Mouse (Mus musculus): Measurements from ENCODE around the gene Zbtb17. TPM values are rescaled to one million over a fixed set of nuclear protein-coding genes. Genes with fewer than 3 reads are reported as not detected.

Gene Zbtb17
- polyA plus RNA-seq, 1 experiment from 2014 or later, result 8.5 TPM

DNA sequence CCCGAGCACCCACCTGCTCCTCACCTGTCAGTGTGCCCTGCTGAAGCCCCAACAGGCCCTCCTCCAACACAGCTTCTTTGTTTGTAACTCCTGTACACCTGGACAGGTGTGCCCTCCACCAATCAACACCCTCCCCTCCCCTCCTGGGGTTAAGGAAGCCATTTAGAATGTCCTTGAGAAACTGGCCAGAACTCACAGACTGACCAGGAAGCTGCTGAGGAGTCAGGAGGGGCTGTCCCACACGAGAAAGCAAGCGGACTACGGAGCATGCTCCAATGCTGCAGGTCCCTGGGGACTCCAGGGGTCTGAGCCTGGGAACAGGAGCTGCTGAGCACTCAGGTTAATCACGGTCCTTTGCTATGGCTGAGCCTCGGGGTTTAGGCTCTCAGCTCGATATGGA is 28.5 kb upstream of the Zbtb17 start, which contains the start of gene Clcnkb:
TSS of gene Clcnkb (minus strand) at position 91 of the 400 bp plus-strand sequence.
- Histone ChIP-seq H3K36me3 (replicated peaks) (no peaks in the 10 kb centered on the region), H3K9ac (no peak within 1 kb of the TSS), H3K9me3 (replicated peaks) (no peaks in the 10 kb centered on the region), H3K4me1 (replicated peaks) (peaks cover 6% of the 10 kb centered on the region), H3K27me3 (peaks cover 14% of the 10 kb centered on the region), H3K4me3 (replicated peaks) (no peak within 1 kb of the TSS), H3K27ac (replicated peaks) (no peak within 1 kb of the TSS), H3K4me2 (no peak within 1 kb of the TSS)
- no peak for ATAC-seq (ENCODE audit: insufficient read depth)
- 50% methylated on average over 7 of the region's 7 CpGs for WGBS (ENCODE audit: insufficient replicate concordance)

DNA sequence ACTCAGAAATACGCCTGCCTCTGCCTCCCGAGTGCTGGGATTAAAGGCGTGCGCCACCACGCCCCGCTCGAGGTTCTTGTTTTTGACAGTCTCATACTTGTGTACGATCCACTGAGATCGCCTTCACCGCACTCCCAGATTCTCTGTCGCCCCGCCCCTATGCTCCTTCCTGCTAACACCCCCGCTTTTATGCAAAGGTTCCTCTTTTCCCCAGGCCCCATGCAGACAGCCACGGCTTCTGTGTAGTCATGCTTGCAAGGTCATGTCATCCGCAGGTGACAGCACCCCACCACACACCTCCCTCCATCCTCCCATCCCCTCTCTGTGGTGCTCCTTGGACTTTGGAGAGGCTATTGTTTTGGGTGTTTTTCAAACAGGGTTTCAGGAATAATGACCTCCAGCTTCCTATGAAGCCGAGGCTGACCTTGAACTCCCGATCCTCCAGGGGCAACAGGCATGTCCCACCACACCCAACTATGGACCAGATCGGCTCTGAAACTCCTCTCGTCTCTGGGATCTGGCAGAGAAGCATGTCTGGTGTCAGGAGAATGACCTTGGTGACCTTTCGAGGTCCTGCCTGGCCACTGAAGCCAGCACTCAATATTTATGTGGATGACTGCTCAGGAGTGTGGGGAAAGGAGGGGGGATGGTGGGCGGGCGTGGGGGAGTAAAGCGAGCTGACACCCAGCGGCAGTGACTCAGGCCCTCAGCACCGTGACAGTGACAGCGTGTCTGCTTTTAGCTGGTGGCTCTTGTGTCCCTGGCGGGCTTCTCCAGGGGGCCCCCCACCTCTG is 24.9 kb upstream of the Zbtb17 start:
- Histone ChIP-seq H3K4me3 (replicated peaks) (no peak overlapping the region), H3K4me2 (no peak overlapping the region), H3K27me3 (peaks cover 21% of the 10 kb centered on the region), H3K4me1 (replicated peaks) (peaks cover 11% of the 10 kb centered on the region), H3K9ac (no peak overlapping the region), H3K36me3 (replicated peaks) (no peaks in the 10 kb centered on the region), H3K27ac (replicated peaks) (no peak overlapping the region), H3K9me3 (replicated peaks) (no peaks in the 10 kb centered on the region)
- ATAC-seq (ENCODE audit: insufficient read depth), result no peak
- WGBS (ENCODE audit: insufficient replicate concordance), result 19% methylated on average over 27 of the region's 27 CpGs

DNA sequence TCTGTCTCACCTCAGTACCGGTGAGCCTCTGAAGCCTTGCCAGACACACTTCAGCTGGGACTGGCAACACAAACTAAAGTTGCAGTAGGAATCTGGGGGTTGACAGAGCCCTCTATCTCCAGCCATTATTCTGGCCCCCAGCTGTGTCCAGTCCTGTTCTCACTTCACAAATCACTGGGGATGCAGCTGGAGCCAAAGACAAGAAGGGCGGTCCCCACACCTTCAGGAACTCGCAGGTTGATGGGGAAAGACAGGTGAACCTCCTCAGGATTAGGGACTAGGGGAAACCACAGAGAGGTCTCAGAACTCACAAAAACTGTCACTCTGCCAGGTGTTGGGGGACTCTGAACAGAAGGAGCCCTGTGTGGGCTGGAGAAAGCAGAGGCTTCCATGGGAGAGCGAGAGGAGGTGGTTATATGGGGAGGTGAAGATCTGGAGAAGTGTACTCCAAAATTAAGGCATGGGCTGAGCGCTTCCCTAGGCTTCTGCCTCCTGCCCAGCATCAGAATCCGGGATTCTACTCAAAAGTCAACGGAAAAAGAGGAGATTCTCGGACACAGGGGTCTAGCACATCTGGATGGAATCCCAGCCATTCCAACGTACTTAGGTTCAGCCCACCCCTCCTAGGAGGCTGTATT is 24.1 kb upstream of the Zbtb17 start, which contains the start of gene Hspb7:
TSS of gene Hspb7 (plus strand) at position 588 of the 638 bp plus-strand sequence.
- Histone ChIP-seq H3K4me1 (replicated peaks) (peaks cover 12% of the 10 kb centered on the region), H3K36me3 (replicated peaks) (no peaks in the 10 kb centered on the region), H3K9ac (no peak within 1 kb of the TSS), H3K9me3 (replicated peaks) (no peaks in the 10 kb centered on the region), H3K27me3 (peaks cover 28% of the 10 kb centered on the region), H3K27ac (replicated peaks) (no peak within 1 kb of the TSS), H3K4me3 (replicated peaks) (no peak within 1 kb of the TSS), H3K4me2 (no peak within 1 kb of the TSS)
- ATAC-seq (ENCODE audit: insufficient read depth), result no peak
- 43% methylated on average over 9 of the region's 9 CpGs for WGBS (ENCODE audit: insufficient replicate concordance)

DNA sequence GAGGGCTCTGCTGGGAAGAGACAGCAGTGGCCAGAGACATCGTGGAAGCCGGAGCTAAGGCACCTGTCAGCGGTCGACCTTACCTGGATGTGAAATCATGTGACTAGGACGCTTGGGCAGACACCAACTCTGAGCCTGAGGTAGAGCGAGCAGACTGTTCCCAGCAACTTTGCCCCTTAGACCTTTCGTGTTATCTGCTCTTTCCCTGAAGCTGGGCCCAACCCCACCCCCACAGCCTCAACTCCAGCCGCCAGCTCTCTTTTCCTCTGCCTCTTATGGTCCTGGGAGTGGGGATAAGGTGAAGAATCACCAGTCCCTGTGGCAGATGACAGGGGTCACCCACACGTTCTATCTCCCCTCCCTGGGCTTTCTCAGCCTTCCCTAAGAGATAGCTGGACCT is 23.6 kb upstream of the Zbtb17 start:
- Histone ChIP-seq H3K4me2 (no peak overlapping the region), H3K27ac (replicated peaks) (no peak overlapping the region), H3K4me3 (replicated peaks) (no peak overlapping the region), H3K4me1 (replicated peaks) (peaks cover 18% of the 10 kb centered on the region), H3K36me3 (replicated peaks) (no peaks in the 10 kb centered on the region), H3K9me3 (replicated peaks) (no peaks in the 10 kb centered on the region), H3K9ac (no peak overlapping the region), H3K27me3 (peaks cover 33% of the 10 kb centered on the region)
- no peak for ATAC-seq (ENCODE audit: insufficient read depth)
- 37% methylated on average over 9 of the region's 9 CpGs for WGBS (ENCODE audit: insufficient replicate concordance)

DNA sequence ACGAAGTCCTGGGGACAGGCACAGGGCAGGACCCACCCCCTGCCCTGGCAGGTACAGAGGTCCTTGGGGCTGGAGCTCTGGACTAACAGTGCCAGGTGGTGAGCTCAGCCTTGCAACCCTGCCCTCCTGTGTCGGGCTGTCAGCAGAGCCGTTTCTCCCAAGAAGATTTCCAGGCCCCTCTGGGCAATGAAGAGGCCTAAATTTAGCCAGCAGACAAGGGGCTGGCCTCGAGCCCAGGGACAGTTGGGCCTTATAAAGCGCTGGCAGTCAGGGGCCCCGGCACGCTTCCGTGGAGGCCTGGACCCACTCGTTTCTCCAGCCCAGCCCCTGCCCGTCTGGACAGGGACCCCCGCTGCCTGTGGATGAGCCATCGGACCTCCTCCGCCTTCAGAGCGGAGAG is 23.0 kb upstream of the Zbtb17 start:
- no peak overlapping the region for H3K4me3 ChIP-seq (replicated peaks)
- no peaks in the 10 kb centered on the region for H3K9me3 ChIP-seq (replicated peaks)
- no peak for ATAC-seq (ENCODE audit: insufficient read depth)
- H3K4me1 ChIP-seq (replicated peaks), result peaks cover 20% of the 10 kb centered on the region
- no peak overlapping the region for H3K9ac ChIP-seq
- no peak overlapping the region for H3K27ac ChIP-seq (replicated peaks)
- WGBS (ENCODE audit: insufficient replicate concordance), result 56% methylated on average over 14 of the region's 14 CpGs
- no peaks in the 10 kb centered on the region for H3K36me3 ChIP-seq (replicated peaks)
- peaks cover 39% of the 10 kb centered on the region for H3K27me3 ChIP-seq
- H3K4me2 ChIP-seq, result no peak overlapping the region

DNA sequence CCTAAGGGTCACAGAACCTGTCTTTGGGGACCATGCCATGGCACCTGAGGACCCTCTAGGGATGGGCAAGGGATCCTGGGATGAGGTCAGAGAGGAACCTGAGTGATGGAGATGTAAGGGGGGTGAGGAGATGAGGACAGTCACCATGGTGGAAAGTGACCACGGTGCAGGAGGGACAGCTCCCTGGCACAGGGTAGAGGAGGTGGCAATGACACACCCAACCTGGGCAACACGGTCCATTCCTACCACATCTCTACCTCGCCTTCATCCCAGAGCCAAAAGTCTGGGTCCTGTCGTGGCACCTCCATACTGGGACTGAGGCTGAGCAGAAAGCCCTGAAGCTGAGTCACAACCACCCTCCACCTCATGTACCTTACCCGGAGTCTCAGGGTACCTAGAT is 21.6 kb upstream of the Zbtb17 start:
- 58% methylated on average over 5 of the region's 5 CpGs for WGBS (ENCODE audit: insufficient replicate concordance)
- H3K27ac ChIP-seq (replicated peaks), result no peak overlapping the region
- H3K4me1 ChIP-seq (replicated peaks), result peaks cover 20% of the 10 kb centered on the region
- no peaks in the 10 kb centered on the region for H3K36me3 ChIP-seq (replicated peaks)
- H3K9me3 ChIP-seq (replicated peaks), result no peaks in the 10 kb centered on the region
- no peak for ATAC-seq (ENCODE audit: insufficient read depth)
- peaks cover 51% of the 10 kb centered on the region for H3K27me3 ChIP-seq
- no peak overlapping the region for H3K4me3 ChIP-seq (replicated peaks)
- H3K4me2 ChIP-seq, result no peak overlapping the region
- no peak overlapping the region for H3K9ac ChIP-seq

DNA sequence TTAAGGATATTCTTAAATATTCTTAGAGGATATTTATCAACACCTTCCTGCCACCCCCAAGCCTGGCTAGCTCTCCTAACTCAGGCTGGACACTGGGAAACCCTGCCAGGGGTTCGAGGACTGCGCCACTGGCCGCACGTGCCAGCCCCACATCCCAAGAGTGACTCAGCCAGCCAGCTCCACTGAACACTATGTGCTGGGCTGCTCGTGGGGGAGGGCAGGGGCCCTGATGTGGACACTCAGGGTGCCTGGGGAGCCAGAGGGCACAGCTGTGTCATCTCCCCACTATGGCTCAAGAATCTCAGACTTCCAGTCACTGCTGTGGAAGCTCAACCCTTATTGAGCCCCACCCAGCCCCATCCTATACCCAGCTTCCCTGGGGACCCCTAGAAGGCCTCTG is 21.2 kb upstream of the Zbtb17 start:
- no peak overlapping the region for H3K9ac ChIP-seq
- H3K36me3 ChIP-seq (replicated peaks), result no peaks in the 10 kb centered on the region
- H3K4me3 ChIP-seq (replicated peaks), result no peak overlapping the region
- 65% methylated on average over 5 of the region's 5 CpGs for WGBS (ENCODE audit: insufficient replicate concordance)
- H3K4me2 ChIP-seq, result no peak overlapping the region
- H3K27me3 ChIP-seq, result peaks cover 56% of the 10 kb centered on the region
- no peak overlapping the region for H3K27ac ChIP-seq (replicated peaks)
- ATAC-seq (ENCODE audit: insufficient read depth), result no peak
- H3K9me3 ChIP-seq (replicated peaks), result no peaks in the 10 kb centered on the region
- peaks cover 20% of the 10 kb centered on the region for H3K4me1 ChIP-seq (replicated peaks)

DNA sequence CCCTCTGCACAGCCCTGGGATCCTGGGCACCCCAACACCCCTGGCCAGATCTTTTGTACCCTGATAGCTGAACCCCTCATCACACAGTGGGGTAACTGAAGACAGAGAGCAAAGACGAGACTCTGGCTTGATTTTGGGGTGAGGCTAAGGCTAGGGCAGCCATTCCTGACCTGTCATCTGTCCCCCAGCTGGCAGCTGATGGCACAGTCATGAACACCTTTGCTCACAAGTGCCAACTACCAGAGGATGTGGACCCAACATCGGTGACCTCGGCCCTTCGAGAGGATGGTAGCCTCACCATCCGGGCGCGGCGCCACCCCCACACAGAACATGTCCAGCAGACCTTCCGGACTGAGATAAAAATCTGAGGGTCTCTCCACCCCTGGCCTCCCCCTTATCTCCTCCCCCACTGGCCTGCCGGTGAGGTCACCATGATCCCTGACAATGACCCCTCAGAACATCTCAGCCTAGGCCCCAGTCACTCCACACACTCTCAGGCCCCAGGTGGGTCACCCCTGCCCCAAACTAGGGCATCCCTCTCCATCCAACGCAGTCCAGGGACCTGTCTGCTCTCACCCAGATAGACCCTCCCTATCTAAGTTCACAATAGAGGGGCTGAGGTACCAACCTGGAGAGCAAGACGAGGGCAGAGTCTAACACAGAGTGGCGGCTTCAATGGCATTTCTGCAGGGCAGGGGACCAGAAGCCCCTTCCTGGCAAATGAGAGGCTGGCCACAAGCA is 20.6 kb upstream of the Zbtb17 start:
- ATAC-seq (ENCODE audit: insufficient read depth), result no peak
- Histone ChIP-seq H3K4me3 (replicated peaks) (no peak overlapping the region), H3K9me3 (replicated peaks) (no peaks in the 10 kb centered on the region), H3K27ac (replicated peaks) (no peak overlapping the region), H3K4me2 (no peak overlapping the region), H3K27me3 (peaks cover 56% of the 10 kb centered on the region), H3K9ac (no peak overlapping the region), H3K36me3 (replicated peaks) (no peaks in the 10 kb centered on the region), H3K4me1 (replicated peaks) (peaks cover 20% of the 10 kb centered on the region)
- 80% methylated on average over 13 of the region's 13 CpGs for WGBS (ENCODE audit: insufficient replicate concordance)

DNA sequence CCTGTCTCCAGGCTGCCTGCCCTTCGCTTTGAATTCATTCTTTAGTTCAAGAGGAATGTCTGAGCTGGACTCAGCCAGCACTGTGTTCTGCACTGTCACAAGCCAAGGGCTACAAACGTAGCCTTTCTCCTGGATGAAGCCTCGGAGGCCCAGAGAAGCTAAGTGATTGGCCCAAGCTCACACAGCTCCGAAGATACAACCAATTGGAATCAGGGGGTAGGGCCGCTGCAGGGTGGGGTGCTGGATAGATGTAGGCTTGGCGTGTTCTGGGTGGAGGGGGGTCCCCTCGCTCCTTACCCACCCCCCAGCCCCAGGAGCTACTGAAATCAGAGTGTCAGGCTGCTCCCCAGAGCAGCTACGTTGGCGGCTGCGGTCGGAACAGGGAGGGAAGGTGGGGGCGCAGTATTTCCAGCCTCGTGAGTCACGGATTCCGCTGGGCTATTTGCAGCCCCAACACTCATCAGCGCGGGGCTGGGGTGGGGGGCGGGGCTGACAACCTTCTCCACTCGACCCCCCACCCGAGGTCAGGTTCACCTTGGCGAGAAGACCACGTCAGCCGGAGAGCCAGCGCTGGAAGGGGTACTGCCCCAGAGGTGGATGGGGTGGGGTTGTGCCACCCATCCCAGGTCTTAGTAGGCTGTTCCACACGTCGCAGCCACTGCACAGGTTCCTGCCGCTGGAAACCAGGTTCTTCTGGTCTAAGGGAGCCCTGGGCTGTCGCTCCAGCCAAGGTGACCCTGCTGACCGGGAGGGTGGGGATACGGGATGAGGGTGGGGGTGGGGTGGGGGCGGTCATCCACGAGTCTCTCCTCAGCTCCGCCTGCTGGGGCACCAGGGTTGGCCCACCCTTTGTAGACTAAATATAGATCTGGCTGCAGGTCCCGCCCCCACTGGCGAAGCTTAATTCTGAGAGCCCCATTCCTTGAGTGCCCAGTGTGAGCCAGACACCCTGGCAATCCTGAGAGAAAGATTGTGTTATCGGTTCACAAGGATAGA is 18.7 kb upstream of the Zbtb17 start:
- no peaks in the 10 kb centered on the region for H3K9me3 ChIP-seq (replicated peaks)
- peaks cover 15% of the 10 kb centered on the region for H3K4me1 ChIP-seq (replicated peaks)
- H3K27me3 ChIP-seq, result peaks cover 44% of the 10 kb centered on the region
- no peaks in the 10 kb centered on the region for H3K36me3 ChIP-seq (replicated peaks)
- no peak for ATAC-seq (ENCODE audit: insufficient read depth)
- 5% methylated on average over 36 of the region's 36 CpGs for WGBS (ENCODE audit: insufficient replicate concordance)
- H3K9ac ChIP-seq, result no peak overlapping the region
- no peak overlapping the region for H3K27ac ChIP-seq (replicated peaks)
- H3K4me3 ChIP-seq (replicated peaks), result 0 out of 2 replicates have a peak overlapping the region, but pooled peaks have one; percentile 8
- H3K4me2 ChIP-seq, result peak overlapping the region; percentile 56
